ENCODE assay signal across 23 mouse cellular contexts in genomic region chr2:70178241-70178640, GRCm38 (mm10).
DNase-seq lines count a peak whose midpoint lies in the region; ATAC-seq and TF ChIP-seq lines count a peak whose summit lies in the region.
"Had no signal": no experiment of that assay in that cellular context is flagged by ENCODE, and none has a peak within 500 bp of the region (broad histone marks: within the 10 kb centered on the region; RNA-seq: fewer than 3 reads in every experiment).

No protein-coding gene starts in this region.

- no peak overlapping the region for H3K4me3 ChIP-seq in hindbrain, embryonic 10.5 days
- H3K4me3 ChIP-seq in hindbrain, postnatal 0 days (ENCODE audit: low read length) = no peak overlapping the region
- no peak overlapping the region for H3K4me3 ChIP-seq in hindbrain, embryonic 13.5 days
- H3K4me3 ChIP-seq: embryonic facial prominence, embryonic 12.5 days; erythroblast, embryonic 14.5 days; heart, embryonic 12.5 days; limb, embryonic 12.5 days; liver, embryonic 12.5 days; megakaryocyte, embryonic 14.5 days; myocyte had no signal

- DNase-seq in hindbrain, embryonic 10.5 days (ENCODE audit: low spot score) = no peak
- DNase-seq in hindbrain, postnatal 0 days (ENCODE audit: low spot score) = no peak
- DNase-seq in adipocyte (ENCODE audit: low spot score) = peak; percentile 8
- DNase-seq in retina, embryonic 14.5 days (ENCODE audit: low spot score) = peak; percentile 46
- DNase-seq in ovary, postnatal 36 days (ENCODE audit: low spot score) = no peak
- no peak for DNase-seq in right cerebral cortex, postnatal 14 days
- DNase-seq: adrenal gland, adult 2 months; B cell, adult 2 months; gastrocnemius, postnatal 10 days; heart, adult 11 months; heart, postnatal 14 days; kidney, postnatal 4 days; lung, adult 2 months; right cerebral cortex, adult 18-20 months; thymus, postnatal 36 days had no signal

- no peak for TF ChIP-seq CTCF in hindbrain, postnatal 0 days (IDR thresholded peaks at IDR 0.05; ENCODE audit: low read depth)

- peaks cover 26% of the 10 kb centered on the region for H3K4me1 ChIP-seq in hindbrain, embryonic 10.5 days (replicated peaks)
- H3K4me1 ChIP-seq in hindbrain, postnatal 0 days (ENCODE audit: insufficient read depth, low read length) = peaks cover 12% of the 10 kb centered on the region; the same call in 1 of the 2 replicates
- peaks cover 25% of the 10 kb centered on the region for H3K4me1 ChIP-seq in hindbrain, embryonic 13.5 days (replicated peaks)
- H3K4me1 ChIP-seq: embryonic facial prominence, embryonic 12.5 days; heart, embryonic 12.5 days; limb, embryonic 12.5 days; liver, embryonic 12.5 days; megakaryocyte, embryonic 14.5 days had no signal

- H3K4me2 ChIP-seq in hindbrain, postnatal 0 days (ENCODE audit: low read depth, low read length) = no peak overlapping the region
- H3K4me2 ChIP-seq in hindbrain, embryonic 13.5 days = no peak overlapping the region
- H3K4me2 ChIP-seq: embryonic facial prominence, embryonic 12.5 days; heart, embryonic 12.5 days; limb, embryonic 12.5 days; liver, embryonic 12.5 days had no signal

- H3K27ac ChIP-seq in hindbrain, embryonic 10.5 days = peak overlapping the region; percentile 16; the same call in 1 of the 2 replicates
- H3K27ac ChIP-seq in hindbrain, postnatal 0 days = no peak overlapping the region
- peak overlapping the region; percentile 88 for H3K27ac ChIP-seq in hindbrain, embryonic 13.5 days
- H3K27ac ChIP-seq: embryonic facial prominence, embryonic 12.5 days; limb, embryonic 12.5 days; liver, embryonic 12.5 days had no signal

- 0 out of 2 replicates have a peak, but pooled peaks cover 3% of the 10 kb centered on the region for H3K9me3 ChIP-seq in hindbrain, embryonic 10.5 days
- no peaks in the 10 kb centered on the region for H3K9me3 ChIP-seq in hindbrain, postnatal 0 days (ENCODE audit: low read length)
- no peaks in the 10 kb centered on the region for H3K9me3 ChIP-seq in hindbrain, embryonic 13.5 days
- H3K9me3 ChIP-seq: embryonic facial prominence, embryonic 12.5 days; heart, embryonic 12.5 days; limb, embryonic 12.5 days; liver, embryonic 12.5 days; megakaryocyte, embryonic 14.5 days had no signal

- no peak for ATAC-seq in hindbrain, postnatal 0 days
- ATAC-seq in hindbrain, embryonic 13.5 days (ENCODE audit: low FRiP score) = peak; percentile 52; the same call in 1 of the 2 replicates
- ATAC-seq: liver, embryonic 12.5 days had no signal

- H3K27me3 ChIP-seq in hindbrain, embryonic 10.5 days (ENCODE audit: insufficient read depth, poor library complexity, severe bottlenecking) = peaks cover 17% of the 10 kb centered on the region
- no peaks in the 10 kb centered on the region for H3K27me3 ChIP-seq in hindbrain, postnatal 0 days (ENCODE audit: insufficient read depth, low read length)
- H3K27me3 ChIP-seq in hindbrain, embryonic 13.5 days = 0 out of 2 replicates have a peak, but pooled peaks cover 5% of the 10 kb centered on the region
- H3K27me3 ChIP-seq: embryonic facial prominence, embryonic 12.5 days; heart, embryonic 12.5 days; limb, embryonic 12.5 days; liver, embryonic 12.5 days; megakaryocyte, embryonic 14.5 days had no signal

- H3K36me3 ChIP-seq in hindbrain, embryonic 10.5 days = no peaks in the 10 kb centered on the region
- no peaks in the 10 kb centered on the region for H3K36me3 ChIP-seq in hindbrain, postnatal 0 days (ENCODE audit: insufficient read depth, low read length)
- H3K36me3 ChIP-seq in hindbrain, embryonic 13.5 days = no peaks in the 10 kb centered on the region
- H3K36me3 ChIP-seq: embryonic facial prominence, embryonic 12.5 days; heart, embryonic 12.5 days; limb, embryonic 12.5 days; liver, embryonic 12.5 days had no signal

- no peak overlapping the region for H3K9ac ChIP-seq in hindbrain, postnatal 0 days (replicated peaks; ENCODE audit: low read length)
- no peak overlapping the region for H3K9ac ChIP-seq in hindbrain, embryonic 13.5 days
- H3K9ac ChIP-seq: embryonic facial prominence, embryonic 12.5 days; heart, embryonic 12.5 days; limb, embryonic 12.5 days; liver, embryonic 12.5 days had no signal

Comparison
In these comparisons a context has a peak if more than half of its experiments do, and no peak if none do; other contexts are left out.
1. DNase-seq: peak in adipocyte (single experiment) and retina, embryonic 14.5 days (single experiment); none in hindbrain, embryonic 10.5 days (single experiment), hindbrain, postnatal 0 days (single experiment), ovary, postnatal 36 days (single experiment) and right cerebral cortex, postnatal 14 days (single experiment).